Mouse (Mus musculus) C2C12 (cell line): ENCODE measurements around the gene Medag.

Experiments
- CTCF ChIP-seq: IDR thresholded peaks from one replicate; pipeline ENCODE4 v1.5.1; 2011; ENCODE audit not compliant: control insufficient read depth, insufficient read depth, insufficient read length
- MAX ChIP-seq: IDR thresholded peaks from one replicate; pipeline ENCODE4 v1.6.1; 2011; ENCODE audit warnings: mild to moderate bottlenecking, control low read depth
- MYOG ChIP-seq: IDR thresholded peaks from one replicate; pipeline ENCODE4 v1.6.1; 2011; ENCODE audit not compliant: control insufficient read depth, insufficient read length; ENCODE audit errors: extremely low read depth
- USF1 ChIP-seq: IDR thresholded peaks from one replicate; pipeline ENCODE4 v1.6.1; 2011; ENCODE audit warnings: low read depth, mild to moderate bottlenecking, control low read depth, moderate library complexity

DNA sequence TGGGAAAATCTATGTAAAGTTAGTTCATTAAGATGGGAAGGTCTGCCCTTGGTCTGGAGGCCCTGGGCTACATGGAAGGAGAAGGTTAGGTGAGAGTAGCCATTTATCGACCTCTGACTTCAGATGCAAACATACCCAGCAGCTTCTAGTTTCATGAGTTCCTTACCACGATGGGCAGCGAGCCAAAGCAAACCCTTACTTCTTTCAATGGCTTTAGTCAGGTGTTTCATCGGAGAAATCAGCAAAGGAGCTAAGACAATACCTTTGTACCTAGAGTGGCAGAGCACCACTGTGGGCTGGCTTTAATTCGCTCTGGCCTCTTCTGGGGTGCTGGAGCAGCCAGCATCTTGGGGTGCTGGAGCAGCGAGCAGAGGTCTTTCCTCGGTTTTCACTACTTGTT is 22.1 kb downstream of the Medag start:
- no peak for TF ChIP-seq CTCF
- TF ChIP-seq USF1 = no peak
- TF ChIP-seq MAX = no peak
- TF ChIP-seq MYOG = no peak
